Mouse (Mus musculus) small intestine, adult 2 months (tissue): ENCODE measurements around the gene Plaur.

ENCODE experiments used
- CTCF ChIP-seq: fragments of 200-500 bp; IDR thresholded peaks from 2 replicates; pipeline ENCODE4 v1.5.1; 2012; ENCODE audit warnings: low read depth, mild to moderate bottlenecking, control low read depth, inconsistent platforms, low read length, moderate library complexity, mixed read lengths; ENCODE audit not compliant: insufficient replicate concordance, insufficient read length; ENCODE audit errors: extremely low read depth
- POLR2A ChIP-seq: fragments of 200-500 bp; IDR thresholded peaks from 2 replicates; pipeline ENCODE4 v1.6.1; 2012; ENCODE audit warnings: low read depth, mild to moderate bottlenecking, control low read depth, inconsistent platforms, low read length, moderate library complexity

- TF ChIP-seq POLR2A = no peak
- TF ChIP-seq CTCF = no peak
These were observed 56.8 kb downstream of the Plaur start for GRCm38 (mm10) chr7:24519130-24519529.
